Mouse (Mus musculus) lung, embryonic 14.5 days (tissue): Measurements from ENCODE around the gene Apobec1. TPM values are rescaled to one million over a fixed set of nuclear protein-coding genes. Genes with fewer than 3 reads are reported as not detected.

Experiments
- ATAC-seq: fragments of 200-750 bp; cut with Nextera tagmentation; 2 replicates; pipeline ENCODE4 v1.8.0; 2017; ENCODE audit warnings: mild to moderate bottlenecking, moderate TSS enrichment, moderate library complexity; ENCODE audit not compliant: insufficient read depth
- DNase-seq: peaks from one replicate; pipeline ENCODE4 v3.0.0-alpha.2; 2015
- H3K27ac ChIP-seq: fragments of 300-500 bp; sonication (generic); 2 replicates; pipeline ENCODE4 v1.5.1; 2014; ENCODE audit warnings: low read depth, mild to moderate bottlenecking, moderate library complexity
- H3K27me3 ChIP-seq: fragments of 300-500 bp; sonication (generic); 2 replicates; pipeline ENCODE4 v1.6.1; 2014; ENCODE audit warnings: low read length, control low read depth; ENCODE audit not compliant: insufficient read depth
- H3K36me3 ChIP-seq: fragments of 300-500 bp; sonication (generic); 2 replicates; pipeline ENCODE4 v1.6.1; 2014; ENCODE audit warnings: control low read depth; ENCODE audit not compliant: insufficient read depth
- H3K4me1 ChIP-seq: fragments of 300-500 bp; sonication (generic); 2 replicates; pipeline ENCODE4 v1.6.1; 2014; ENCODE audit warnings: antibody characterized with exemption, control low read depth; ENCODE audit not compliant: insufficient read depth
- H3K4me2 ChIP-seq: fragments of 300-500 bp; sonication (generic); 2 replicates; pipeline ENCODE4 v1.6.1; 2014; ENCODE audit warnings: mild to moderate bottlenecking
- H3K4me3 ChIP-seq: fragments of 300-500 bp; sonication (generic); 2 replicates; pipeline ENCODE4 v1.5.1; 2014; ENCODE audit warnings: low read depth, low read length
- H3K9ac ChIP-seq: fragments of 300-500 bp; sonication (generic); 2 replicates; pipeline ENCODE4 v1.6.1; 2014
- H3K9me3 ChIP-seq: fragments of 300-500 bp; sonication (generic); 2 replicates; pipeline ENCODE4 v1.6.1; 2016; ENCODE audit warnings: low read depth, low read length, control low read depth
- CTCF ChIP-seq: IDR thresholded peaks from 2 replicates; pipeline ENCODE4 v1.5.1; 2016; ENCODE audit warnings: antibody characterized with exemption, low read depth
- WGBS: fragments of 180-500 bp; shearing (Covaris S2); extraction: QIAGEN DNeasy Blood & Tissue Kit; methylation state at CpG from one replicate; pipeline ENCODE4 v1.1.7; 2014; 5-methylcytosine and 5-hydroxymethylcytosine counted together
- polyA plus RNA-seq: library from polyadenylated mRNA; unstranded; fragments of >200 nt; fragmentation: Nextera tagmentation; extraction: Ambion mirVana; gene quantifications from 2 replicates; pipeline ENCODE4 v1.2.1, GENCODE M21; 2014

The Apobec1 gene
- polyA plus RNA-seq, 1 experiment from 2014 or later = 5.8 TPM

DNA sequence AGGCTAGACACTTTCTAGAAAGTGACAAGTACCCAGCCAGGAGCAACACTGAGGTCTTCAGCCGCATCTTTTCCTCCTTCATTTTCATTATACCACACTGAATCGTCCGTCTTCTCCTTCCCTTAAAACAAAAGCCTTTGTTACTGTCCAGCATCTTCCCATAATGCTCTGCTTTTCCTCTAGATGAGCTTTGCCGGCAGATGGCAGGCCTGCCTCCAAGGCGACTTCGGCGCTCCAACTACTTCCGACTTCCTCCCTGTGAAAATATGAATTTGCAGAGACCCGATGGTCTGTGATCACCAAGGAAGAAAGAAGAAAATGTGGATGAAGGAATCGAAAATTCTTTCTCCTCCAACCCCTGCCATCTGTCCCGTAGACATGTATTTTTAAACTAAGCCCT lies 74.1 kb downstream of the Apobec1 start:
- DNase-seq (no peak), ATAC-seq (no peak)
- H3K4me2 ChIP-seq = no peak overlapping the region
- H3K9me3 ChIP-seq = no peaks in the 10 kb centered on the region
- no peak overlapping the region for H3K9ac ChIP-seq
- no peak for TF ChIP-seq CTCF
- H3K27ac ChIP-seq = no peak overlapping the region
- H3K4me1 ChIP-seq = no peaks in the 10 kb centered on the region
- 74% methylated on average over 11 of the region's 11 CpGs for WGBS
- H3K27me3 ChIP-seq = no peaks in the 10 kb centered on the region
- H3K4me3 ChIP-seq = no peak overlapping the region
- H3K36me3 ChIP-seq = no peaks in the 10 kb centered on the region

Other genes with a start within 250 kb of the Apobec1 start
- gene Rimklb, start 103.7 kb downstream of the Apobec1 start, polyA plus RNA-seq = 15.9 and 21.6 TPM in 2 replicates
- gene Mfap5, start 96.6 kb downstream of the Apobec1 start, polyA plus RNA-seq = 4.5 and 5.5 TPM in 2 replicates
- gene Aicda, start 48.6 kb downstream of the Apobec1 start, polyA plus RNA-seq = 0.09 TPM in 1 of 2 replicates, not detected in the other
- not detected in 2 replicates for gene Gdf3, start 7.6 kb upstream of the Apobec1 start, polyA plus RNA-seq
- not detected in 2 replicates for gene Dppa3, start 24.0 kb upstream of the Apobec1 start, polyA plus RNA-seq
- 0.15 and 0.43 TPM in 2 replicates for gene Nanog, start 105.0 kb upstream of the Apobec1 start, polyA plus RNA-seq
- gene Slc2a3, start 199.2 kb upstream of the Apobec1 start, polyA plus RNA-seq = 8.4 and 8.9 TPM in 2 replicates
- gene Foxj2, start 217.5 kb upstream of the Apobec1 start, polyA plus RNA-seq = 6.7 and 7.5 TPM in 2 replicates